Mouse (Mus musculus) CH12.LX (cell line): ENCODE results near the gene Mamstr. TPM values are rescaled to one million over a fixed set of nuclear protein-coding genes. Genes with fewer than 3 reads are reported as not detected.

ENCODE experiments used
- DNase-seq: peaks from one replicate; pipeline ENCODE4 v3.0.0-alpha.2; 2013; ENCODE audit errors: extremely low read depth
- H3K27ac ChIP-seq: 2 replicates; pipeline ENCODE4 v1.5.1; 2012; ENCODE audit warnings: low read depth, mild to moderate bottlenecking, control low read depth, moderate library complexity; ENCODE audit not compliant: insufficient read depth
- H3K27me3 ChIP-seq: replicated peaks from 2 replicates; pipeline ENCODE3; 2012; ENCODE audit warnings: inconsistent platforms
- H3K36me3 ChIP-seq, 2 experiments: replicated peaks in 1 of 2; 2 replicates each; pipeline versions ENCODE3 to v1.6.1; 2012; ENCODE audit warnings: inconsistent platforms in 1 of 2, low read length in 1 of 2, mild to moderate bottlenecking in 1 of 2, mixed read lengths in 1 of 2, moderate library complexity in 1 of 2; ENCODE audit not compliant: control insufficient read depth in 1 of 2, insufficient read depth in 1 of 2
- H3K4me1 ChIP-seq, 2 experiments: 2 replicates each; pipeline ENCODE4 v1.6.1; 2012; ENCODE audit warnings: inconsistent platforms in 1 of 2, moderate library complexity in 1 of 2; ENCODE audit not compliant: insufficient read depth in 2 of 2, control insufficient read depth in 1 of 2
- H3K4me2 ChIP-seq: 2 replicates; pipeline ENCODE4 v1.6.1; 2012; ENCODE audit warnings: low read depth, mild to moderate bottlenecking, control low read depth; ENCODE audit not compliant: poor library complexity, insufficient read depth, severe bottlenecking
- H3K4me3 ChIP-seq, 3 experiments: fragments of 150-350 bp in 1 of 3; sonication (generic) in 1 of 3; replicated peaks in 1 of 3; 2 replicates each; pipeline versions ENCODE3 to v1.5.1; 2011 to 2012; ENCODE audit warnings: low read depth in 2 of 3, low read length in 2 of 3, mild to moderate bottlenecking in 2 of 3, moderate library complexity in 2 of 3, control low read depth in 1 of 3, improper control_type of control experiment in 1 of 3, inconsistent platforms in 1 of 3, mixed read lengths in 1 of 3; ENCODE audit not compliant: poor library complexity in 1 of 3
- H3K79me2 ChIP-seq: replicated peaks from 2 replicates; pipeline ENCODE4 v1.6.1; 2012; ENCODE audit warnings: mild to moderate bottlenecking, moderate library complexity; ENCODE audit not compliant: control insufficient read depth, poor library complexity, insufficient read depth, severe bottlenecking; ENCODE audit errors: extremely low read depth
- H3K9ac ChIP-seq: 2 replicates; pipeline ENCODE4 v1.6.1; 2012; ENCODE audit warnings: low read depth, mild to moderate bottlenecking, control low read depth, moderate library complexity; ENCODE audit not compliant: insufficient read depth
- H3K9me3 ChIP-seq: replicated peaks from 2 replicates; pipeline ENCODE3; 2012; ENCODE audit warnings: low read length, inconsistent platforms, mixed read lengths
- MAZ ChIP-seq: IDR thresholded peaks from 2 replicates; pipeline ENCODE4 v1.6.1; 2012; ENCODE audit warnings: low read depth, mild to moderate bottlenecking, inconsistent platforms, low read length, improper control_type of control experiment, moderate library complexity
- MYC ChIP-seq: IDR thresholded peaks from 2 replicates; pipeline ENCODE4 v1.6.1; 2011; ENCODE audit warnings: low read depth, mild to moderate bottlenecking, improper control_type of control experiment, low read length
- dilution Hi-C: fragments of 300-500 bp; cut with MboI; formaldehyde crosslinking; loops from 2 replicates; pipeline ENCODE4 v1.14.3; 2020; ENCODE audit warnings: low sequenced_read_pairs; ENCODE audit not compliant: extremely low pct_unique_long_range_greater_than_20kb, extremely low pct_ligation_motif_present
- in situ Hi-C: fragments of 300-500 bp; cut with MboI; formaldehyde crosslinking; loops from 3 replicates; pipeline ENCODE4 v1.14.3; 2019; ENCODE audit warnings: low sequenced_read_pairs, low pct_ligation_motif_present, low pct_unique_long_range_greater_than_20kb, mixed read lengths
- polyA plus RNA-seq: library from polyadenylated mRNA; unstranded; fragments of >175 nt; gene quantifications from 2 replicates; pipeline ENCODE4 v1.2.1, GENCODE M21; 2012; ENCODE audit warnings: low read depth; ENCODE audit not compliant: insufficient read length
- total RNA-seq, 2 experiments: library from RNA; depleted of rRNA; stranded (reverse); fragments of 300-350 nt in 1 of 2; fragments of >200 nt in 1 of 2; gene quantifications; 2 replicates each; pipeline ENCODE4 v1.2.3; 2012 to 2014

Mamstr gene
- total and polyA plus RNA-seq, 3 experiments, result 0.17 to 0.31 TPM; not detected in 1

- dilution Hi-C loops (no loop called here), in situ Hi-C loops (no loop called here)
- Histone ChIP-seq H3K4me3 (no peak overlapping the region), H3K4me2 (no peak overlapping the region), H3K9ac (no peak overlapping the region), H3K9me3 (no peaks in the 10 kb centered on the region), H3K4me1 (peaks cover 17 to 59% of the 10 kb centered on the region in 2 experiments), H3K79me2 (no peaks in the 10 kb centered on the region), H3K27me3 (no peaks in the 10 kb centered on the region), H3K36me3 (no peaks in the 10 kb centered on the region), H3K27ac (no peak overlapping the region)
- DNase-seq, result no peak
- TF ChIP-seq MAZ (0 out of 2 replicates have a peak, but pooled peaks have one; percentile 36), MYC (no peak)
Observed at GRCm38 (mm10) chr7:45695098-45695497, 55.3 kb downstream of the Mamstr start.

Other genes starting within 250 kb of the Mamstr start
Only the 20 nearest of the 36 such genes appear.
- gene Nucb1, start 129.6 kb upstream of the Mamstr start, total RNA-seq (2012; rRNA removed), result 83.4 and 92.6 TPM in 2 replicates
- gene Nucb1, start 129.6 kb upstream of the Mamstr start, total RNA-seq (2014; rRNA removed), result 40.8 and 46.2 TPM in 2 replicates
- gene Nucb1, start 129.6 kb upstream of the Mamstr start, polyA plus RNA-seq, result 90.4 and 129 TPM in 2 replicates
- gene Ppp1r15a, start 113.7 kb upstream of the Mamstr start, total RNA-seq (2012; rRNA removed), result 11.7 and 12.0 TPM in 2 replicates
- gene Ppp1r15a, start 113.7 kb upstream of the Mamstr start, total RNA-seq (2014; rRNA removed), result 12.5 and 13.9 TPM in 2 replicates
- 31.8 and 37.1 TPM in 2 replicates for gene Ppp1r15a, start 113.7 kb upstream of the Mamstr start, polyA plus RNA-seq
- 0.25 TPM in 2 replicates for gene Plekha4, start 113.6 kb upstream of the Mamstr start, total RNA-seq (2012; rRNA removed)
- 0.28 TPM in 1 of 2 replicates, not detected in the other for gene Plekha4, start 113.6 kb upstream of the Mamstr start, total RNA-seq (2014; rRNA removed)
- gene Plekha4, start 113.6 kb upstream of the Mamstr start, polyA plus RNA-seq, result 0.90 and 1.3 TPM in 2 replicates
- not detected in 2 replicates for gene Hsd17b14, start 85.1 kb upstream of the Mamstr start, total RNA-seq (2012; rRNA removed)
- not detected in 2 replicates for gene Hsd17b14, start 85.1 kb upstream of the Mamstr start, total RNA-seq (2014; rRNA removed)
- 1.5 and 2.3 TPM in 2 replicates for gene Hsd17b14, start 85.1 kb upstream of the Mamstr start, polyA plus RNA-seq
- 30.9 and 36.6 TPM in 2 replicates for gene Bcat2, start 69.8 kb upstream of the Mamstr start, total RNA-seq (2012; rRNA removed)
- 12.9 and 13.5 TPM in 2 replicates for gene Bcat2, start 69.8 kb upstream of the Mamstr start, total RNA-seq (2014; rRNA removed)
- 56.9 and 65.6 TPM in 2 replicates for gene Bcat2, start 69.8 kb upstream of the Mamstr start, polyA plus RNA-seq
- gene Fgf21, start 24.5 kb upstream of the Mamstr start, total RNA-seq (2012; rRNA removed), result 0.38 and 0.51 TPM in 2 replicates
- 0.72 and 0.86 TPM in 2 replicates for gene Fgf21, start 24.5 kb upstream of the Mamstr start, total RNA-seq (2014; rRNA removed)
- 0.41 and 0.44 TPM in 2 replicates for gene Fgf21, start 24.5 kb upstream of the Mamstr start, polyA plus RNA-seq
- 1.3 and 6.4 TPM in 2 replicates for gene Fut1, start 22.7 kb upstream of the Mamstr start, total RNA-seq (2012; rRNA removed)
- gene Fut1, start 22.7 kb upstream of the Mamstr start, total RNA-seq (2014; rRNA removed), result 1.8 and 2.5 TPM in 2 replicates
- gene Fut1, start 22.7 kb upstream of the Mamstr start, polyA plus RNA-seq, result 2.4 and 2.5 TPM in 2 replicates
- gene Izumo1, start 18.2 kb upstream of the Mamstr start, total RNA-seq (2012; rRNA removed), result 0.08 and 0.21 TPM in 2 replicates
- 0.16 and 0.17 TPM in 2 replicates for gene Izumo1, start 18.2 kb upstream of the Mamstr start, total RNA-seq (2014; rRNA removed)
- 0.34 and 0.44 TPM in 2 replicates for gene Izumo1, start 18.2 kb upstream of the Mamstr start, polyA plus RNA-seq
- gene Rasip1, start 12.5 kb upstream of the Mamstr start, total RNA-seq (2012; rRNA removed), result 2.4 and 2.9 TPM in 2 replicates
- gene Rasip1, start 12.5 kb upstream of the Mamstr start, total RNA-seq (2014; rRNA removed), result 0.46 and 0.55 TPM in 2 replicates
- 0.76 and 0.77 TPM in 2 replicates for gene Rasip1, start 12.5 kb upstream of the Mamstr start, polyA plus RNA-seq
- gene Fut2, start 26.4 kb downstream of the Mamstr start, total RNA-seq (2012; rRNA removed), result not detected in 2 replicates
- not detected in 2 replicates for gene Fut2, start 26.4 kb downstream of the Mamstr start, total RNA-seq (2014; rRNA removed)
- not detected in 2 replicates for gene Fut2, start 26.4 kb downstream of the Mamstr start, polyA plus RNA-seq
- 0.08 TPM in 1 of 2 replicates, not detected in the other for gene Ntn5, start 44.0 kb downstream of the Mamstr start, total RNA-seq (2012; rRNA removed)
- gene Ntn5, start 44.0 kb downstream of the Mamstr start, total RNA-seq (2014; rRNA removed), result not detected in 2 replicates
- gene Ntn5, start 44.0 kb downstream of the Mamstr start, polyA plus RNA-seq, result 0.57 and 0.63 TPM in 2 replicates
- 0.04 and 0.08 TPM in 2 replicates for gene Sec1, start 54.4 kb downstream of the Mamstr start, total RNA-seq (2012; rRNA removed)
- gene Sec1, start 54.4 kb downstream of the Mamstr start, total RNA-seq (2014; rRNA removed), result 0.18 and 0.26 TPM in 2 replicates
- gene Sec1, start 54.4 kb downstream of the Mamstr start, polyA plus RNA-seq, result 0.33 and 0.46 TPM in 2 replicates
- 0.25 TPM in 1 of 2 replicates, not detected in the other for gene Car11, start 59.9 kb downstream of the Mamstr start, total RNA-seq (2012; rRNA removed)
- not detected in 2 replicates for gene Car11, start 59.9 kb downstream of the Mamstr start, total RNA-seq (2014; rRNA removed)
- 0.61 TPM in 1 of 2 replicates, not detected in the other for gene Car11, start 59.9 kb downstream of the Mamstr start, polyA plus RNA-seq
- gene Dbp, start 65.1 kb downstream of the Mamstr start, total RNA-seq (2012; rRNA removed), result 7.9 and 8.5 TPM in 2 replicates
- 11.0 and 12.4 TPM in 2 replicates for gene Dbp, start 65.1 kb downstream of the Mamstr start, total RNA-seq (2014; rRNA removed)
- gene Dbp, start 65.1 kb downstream of the Mamstr start, polyA plus RNA-seq, result 7.2 and 10.4 TPM in 2 replicates
- gene Rpl18, start 75.5 kb downstream of the Mamstr start, total RNA-seq (2012; rRNA removed), result 3,614 and 3,766 TPM in 2 replicates
- gene Rpl18, start 75.5 kb downstream of the Mamstr start, total RNA-seq (2014; rRNA removed), result 3,153 and 3,204 TPM in 2 replicates
- gene Rpl18, start 75.5 kb downstream of the Mamstr start, polyA plus RNA-seq, result 2,393 and 2,438 TPM in 2 replicates
- 16.6 and 19.2 TPM in 2 replicates for gene Sphk2, start 78.0 kb downstream of the Mamstr start, total RNA-seq (2012; rRNA removed)
- gene Sphk2, start 78.0 kb downstream of the Mamstr start, total RNA-seq (2014; rRNA removed), result 7.3 and 9.4 TPM in 2 replicates
- 21.8 and 22.4 TPM in 2 replicates for gene Sphk2, start 78.0 kb downstream of the Mamstr start, polyA plus RNA-seq
- 1.3 and 1.4 TPM in 2 replicates for gene Fam83e, start 81.2 kb downstream of the Mamstr start, total RNA-seq (2012; rRNA removed)
- gene Fam83e, start 81.2 kb downstream of the Mamstr start, total RNA-seq (2014; rRNA removed), result 0.13 and 0.39 TPM in 2 replicates
- gene Fam83e, start 81.2 kb downstream of the Mamstr start, polyA plus RNA-seq, result 0.40 and 0.74 TPM in 2 replicates
- gene Spaca4, start 85.8 kb downstream of the Mamstr start, total RNA-seq (2012; rRNA removed), result 0.21 TPM in 1 of 2 replicates, not detected in the other
- not detected in 2 replicates for gene Spaca4, start 85.8 kb downstream of the Mamstr start, total RNA-seq (2014; rRNA removed)
- 0.35 TPM in 1 of 2 replicates, not detected in the other for gene Spaca4, start 85.8 kb downstream of the Mamstr start, polyA plus RNA-seq
- gene Lmtk3, start 143.8 kb downstream of the Mamstr start, total RNA-seq (2012; rRNA removed), result 0.30 and 0.46 TPM in 2 replicates
- gene Lmtk3, start 143.8 kb downstream of the Mamstr start, total RNA-seq (2014; rRNA removed), result 0.19 TPM in 1 of 2 replicates, not detected in the other
- gene Lmtk3, start 143.8 kb downstream of the Mamstr start, polyA plus RNA-seq, result 0.18 and 0.34 TPM in 2 replicates
- gene Sult2b1, start 144.7 kb downstream of the Mamstr start, total RNA-seq (2012; rRNA removed), result 0.13 and 0.17 TPM in 2 replicates
- not detected in 2 replicates for gene Sult2b1, start 144.7 kb downstream of the Mamstr start, total RNA-seq (2014; rRNA removed)
- gene Sult2b1, start 144.7 kb downstream of the Mamstr start, polyA plus RNA-seq, result 0.29 TPM in 1 of 2 replicates, not detected in the other